Mouse (Mus musculus): ENCODE results near the gene Rsph3b.
A peak's percentile ranks its signal among the peaks of the same experiment; 100 is the strongest.
"Not testable (repeated sequence)": the region's sequence is repeated elsewhere in the genome, so short reads cannot be mapped to it uniquely, and the experiment has no call there.

The Rsph3b gene

GRCm38 (mm10) chr17:6947984-6948768 lies at the start of gene Rsph3b:
TSS of gene Rsph3b (minus strand) at chr17:6948682.
- DNase-seq (ENCODE audit: low spot score) = peak; percentile 90

DNA sequence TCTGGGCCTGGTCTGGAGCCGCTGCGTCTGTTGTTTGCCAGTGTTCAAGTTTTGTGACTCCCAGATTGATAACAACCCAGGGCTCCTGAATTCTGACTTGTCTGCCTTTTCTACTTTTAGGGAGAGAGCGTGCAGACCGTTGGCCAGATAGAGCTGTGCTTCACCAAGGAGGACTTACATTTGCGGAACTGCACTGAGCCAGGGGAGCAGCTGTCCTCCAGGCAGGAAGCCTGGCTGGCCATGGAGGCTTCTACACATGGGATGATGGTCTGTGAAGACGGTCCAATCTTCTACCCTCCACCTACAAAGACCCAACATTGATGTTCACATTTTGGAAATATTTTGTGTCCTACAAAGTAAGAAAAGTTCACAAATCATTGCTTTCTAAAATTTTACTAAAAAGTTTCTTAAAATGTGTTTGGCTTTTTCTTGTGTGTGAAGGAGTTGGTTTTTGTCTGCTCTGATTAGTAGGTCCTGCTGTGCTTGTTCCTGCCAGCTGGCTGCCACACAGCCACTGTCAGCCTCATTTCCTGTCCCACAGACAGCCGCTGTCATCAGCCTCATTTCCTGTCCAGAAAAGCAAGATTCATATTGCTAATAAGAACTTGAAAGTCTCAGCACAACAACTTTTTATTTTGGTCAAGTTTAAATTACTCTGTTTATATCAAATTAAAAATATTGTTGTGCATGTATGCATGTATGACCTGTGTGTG lies 49.5 kb upstream of the Rsph3b start:
- DNase-seq (ENCODE audit: low spot score) = not testable (repeated sequence)

GRCm38 (mm10) chr17:6996826-6997225 lies 48.3 kb upstream of the Rsph3b start:
- not testable (repeated sequence) for DNase-seq (ENCODE audit: low spot score)

DNA sequence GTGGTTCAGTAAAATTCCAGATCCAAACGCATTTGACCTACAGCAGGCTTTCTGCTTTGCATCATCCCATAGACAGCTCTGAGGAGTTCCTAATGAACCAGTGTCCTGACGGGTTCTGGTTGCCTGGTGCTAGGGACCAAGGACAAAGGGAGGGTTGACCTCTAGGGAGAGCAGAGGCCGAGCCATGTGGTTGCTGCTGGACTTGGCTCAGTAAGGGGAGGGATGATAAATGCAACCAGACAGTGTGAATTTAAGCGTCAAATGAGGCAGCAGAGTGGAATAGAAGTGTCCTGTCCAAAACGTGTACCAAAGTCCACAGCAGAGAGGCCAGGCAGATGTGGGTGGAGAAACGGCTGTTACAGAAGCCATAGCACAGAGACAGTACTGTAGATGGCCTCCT lies 47.0 kb upstream of the Rsph3b start:
- not testable (repeated sequence) for DNase-seq (ENCODE audit: low spot score)

DNA sequence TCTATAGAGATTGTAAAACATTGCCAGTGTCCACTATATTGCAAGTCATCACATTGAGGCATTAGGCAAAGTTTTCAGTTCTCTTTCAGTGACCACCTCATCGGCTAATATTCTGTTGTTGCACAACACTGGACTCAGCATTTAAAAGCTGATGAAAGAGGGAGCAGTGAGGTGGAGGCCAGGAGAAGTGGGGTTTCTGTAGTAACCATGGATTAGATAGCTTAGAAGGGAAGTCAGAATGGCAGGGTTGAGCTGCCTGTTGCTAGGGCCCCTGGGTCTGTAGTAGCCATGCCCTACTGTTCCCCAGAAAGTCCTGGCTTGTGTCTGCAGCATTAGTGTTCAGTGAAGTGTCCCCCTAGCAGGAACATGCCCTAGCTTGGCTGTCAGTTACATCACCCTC lies 37.6 kb upstream of the Rsph3b start:
- DNase-seq (ENCODE audit: low spot score) = not testable (repeated sequence)

GRCm38 (mm10) chr17:6980144-6980543 lies 31.7 kb upstream of the Rsph3b start:
- not testable (repeated sequence) for DNase-seq (ENCODE audit: low spot score)

DNA sequence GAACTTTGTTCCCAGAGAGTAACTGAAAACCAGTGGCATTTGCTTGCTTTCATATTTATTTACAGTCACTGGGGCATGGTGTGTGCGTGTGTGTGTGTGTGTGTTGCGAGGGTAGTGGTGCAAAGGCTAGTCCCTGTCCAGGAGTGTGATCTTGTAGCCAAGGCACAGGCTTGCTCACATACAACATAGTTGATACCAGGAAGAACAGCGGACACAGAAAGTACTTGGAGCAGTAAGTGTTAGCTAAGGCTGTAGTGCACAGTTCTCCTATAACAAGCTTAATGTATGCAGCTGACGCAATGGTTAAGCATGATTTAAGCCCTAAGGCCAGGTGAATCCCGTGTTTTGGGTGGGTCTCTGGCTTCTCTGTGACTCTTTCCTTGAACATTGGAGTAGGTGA lies 30.9 kb upstream of the Rsph3b start:
- DNase-seq (ENCODE audit: low spot score) = peak; percentile 9

GRCm38 (mm10) chr17:6978287-6979248 lies 30.1 kb upstream of the Rsph3b start, which contains the start of gene Gm49721:
TSS of gene Gm49721 (plus strand) at chr17:6978904.
- peak; percentile 25 for DNase-seq (ENCODE audit: low spot score)

DNA sequence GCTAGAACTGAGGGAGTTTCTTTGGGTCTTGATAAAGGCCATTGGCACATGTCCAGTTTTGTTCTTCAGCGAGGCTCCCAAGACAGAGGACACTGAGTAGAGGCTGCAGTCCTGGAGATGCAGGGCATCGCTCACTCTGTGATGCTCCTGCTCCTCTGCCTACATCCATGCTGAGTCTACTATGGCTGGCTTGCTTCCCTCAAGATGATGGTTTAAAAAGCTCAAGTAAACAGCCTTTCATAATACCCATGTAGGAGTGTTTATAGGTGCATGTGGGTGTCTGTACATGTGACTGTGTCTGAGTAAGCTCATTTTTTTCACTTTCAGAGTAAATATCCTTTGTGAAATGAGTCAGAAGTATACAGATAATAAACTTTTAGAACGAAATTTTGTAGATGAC lies 26.5 kb upstream of the Rsph3b start:
- DNase-seq (ENCODE audit: low spot score) = not testable (repeated sequence)

DNA sequence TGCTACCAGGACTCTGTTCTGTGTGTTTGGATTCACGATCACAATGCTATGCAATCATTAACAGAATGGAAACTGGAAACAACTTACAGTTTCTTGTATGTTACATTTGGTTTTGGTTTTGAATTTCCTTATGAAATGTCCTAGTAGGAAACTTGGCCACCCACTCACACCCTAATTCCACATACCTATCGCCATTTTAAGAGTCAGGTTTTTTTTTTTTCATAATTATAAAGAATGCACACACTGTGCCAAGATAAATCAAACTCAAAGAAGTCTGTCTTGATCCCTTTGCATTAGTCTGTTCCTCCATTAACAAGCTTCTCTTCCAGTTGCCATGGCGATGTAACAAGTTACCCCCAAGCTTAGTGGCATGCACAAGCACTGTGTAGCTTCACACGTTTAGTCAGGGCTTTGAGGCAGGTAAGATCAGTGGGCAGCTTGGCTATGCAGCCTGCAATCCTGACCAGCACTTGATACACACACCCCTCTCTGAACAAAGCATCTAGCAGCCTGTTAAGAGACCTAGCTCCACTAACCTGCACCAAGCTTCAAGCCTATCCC lies 24.4 kb upstream of the Rsph3b start:
- not testable (repeated sequence) for DNase-seq (ENCODE audit: low spot score)

DNA sequence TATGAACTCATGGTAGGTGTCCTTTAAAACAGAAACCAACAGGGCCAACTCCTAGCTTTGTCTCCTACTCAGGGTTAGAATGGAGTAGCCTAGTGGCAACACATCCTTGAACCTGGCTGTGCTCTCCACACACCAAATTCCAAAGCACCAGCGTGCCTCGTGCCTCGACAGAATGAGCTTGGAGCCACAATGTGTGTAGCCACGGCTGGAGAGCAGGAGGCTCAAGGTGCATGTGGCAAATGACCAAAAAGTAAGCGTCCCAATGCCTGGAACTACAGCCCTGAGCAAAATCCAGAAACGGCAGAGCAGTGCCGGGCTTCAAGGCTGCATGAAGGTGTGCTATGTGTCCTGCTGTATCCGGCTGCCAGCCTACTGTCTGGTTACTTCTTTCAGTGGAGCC lies 22.8 kb upstream of the Rsph3b start:
- not testable (repeated sequence) for DNase-seq (ENCODE audit: low spot score)

DNA sequence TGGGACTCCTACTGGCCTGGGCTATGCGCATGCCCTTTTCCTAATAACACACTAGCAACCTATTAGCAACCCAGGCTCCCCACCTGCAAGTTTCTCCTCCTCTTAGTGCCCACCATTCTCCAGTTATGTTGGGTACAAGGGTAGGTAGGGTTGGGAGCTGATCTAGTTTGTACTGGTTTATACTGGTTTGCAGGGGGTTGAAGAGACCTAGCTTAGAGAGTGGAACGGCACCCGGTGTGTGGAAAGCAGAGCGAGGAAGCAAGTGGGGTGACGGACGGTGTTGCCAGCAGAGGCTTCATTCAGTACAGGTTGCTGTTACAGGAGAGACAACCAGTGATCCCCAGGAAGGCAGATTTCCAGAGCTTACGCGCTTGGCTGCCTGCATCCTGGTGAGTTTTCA lies 21.9 kb upstream of the Rsph3b start, which contains the start of gene Rnaset2b:
Gene Rnaset2b (plus strand): TSS at position 301 of the 400 bp plus-strand sequence.
- not testable (repeated sequence) for DNase-seq (ENCODE audit: low spot score)

- not testable (repeated sequence) for DNase-seq (ENCODE audit: low spot score)
These were observed 19.2 kb upstream of the Rsph3b start for GRCm38 (mm10) chr17:6967673-6968072.

GRCm38 (mm10) chr17:6965364-6965763 lies 16.9 kb upstream of the Rsph3b start:
- not testable (repeated sequence) for DNase-seq (ENCODE audit: low spot score)

DNA sequence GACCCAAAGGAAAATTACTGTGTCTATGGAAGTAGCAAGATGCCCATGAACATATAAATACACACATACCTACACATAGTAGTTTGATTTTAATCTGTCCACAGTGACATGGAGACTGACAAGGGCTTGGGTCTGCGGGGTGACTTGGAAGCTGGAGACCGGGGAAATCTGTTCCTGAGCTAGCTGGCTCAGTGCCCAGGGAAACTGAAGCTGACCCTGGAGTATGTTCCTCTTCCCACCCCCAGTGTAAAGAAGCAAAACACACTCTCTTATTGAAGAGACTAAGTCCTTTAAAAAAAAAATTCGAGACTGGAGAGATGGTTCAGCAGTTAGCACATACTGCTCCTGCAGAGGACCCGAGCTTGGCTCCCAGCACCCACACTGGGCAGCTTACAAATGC lies 14.5 kb upstream of the Rsph3b start:
- not testable (repeated sequence) for DNase-seq (ENCODE audit: low spot score)

- not testable (repeated sequence) for DNase-seq (ENCODE audit: low spot score)
These were observed 13.9 kb upstream of the Rsph3b start for GRCm38 (mm10) chr17:6962339-6962738.

- DNase-seq (ENCODE audit: low spot score) = peak; percentile 28
These were observed 12.9 kb upstream of the Rsph3b start for GRCm38 (mm10) chr17:6961181-6962000.

- peak; percentile 29 for DNase-seq (ENCODE audit: low spot score)
These were observed 12.3 kb upstream of the Rsph3b start, which contains the start of gene Tagap1 for GRCm38 (mm10) chr17:6960776-6961175. TSS of gene Tagap1 (minus strand) at chr17:6961156.

GRCm38 (mm10) chr17:6960349-6960748 lies 11.9 kb upstream of the Rsph3b start:
- DNase-seq (ENCODE audit: low spot score) = not testable (repeated sequence)

- not testable (repeated sequence) for DNase-seq (ENCODE audit: low spot score)
These were observed 11.2 kb upstream of the Rsph3b start for GRCm38 (mm10) chr17:6959543-6960259.

Data from yolk sac, embryonic 10.5 days (tissue).